Mouse (Mus musculus): ENCODE measurements around the gene Cdkn2d. TPM values are rescaled to one million over a fixed set of nuclear protein-coding genes. Genes with fewer than 3 reads are reported as not detected.

Cdkn2d gene
- polyA plus RNA-seq, 1 experiment: 24.1 TPM

- H3K36me3 ChIP-seq (ENCODE audit: control insufficient read depth, insufficient read depth, low read length): no peaks in the 10 kb centered on the region
- peak overlapping the region; percentile 39; the same call in 1 of the 2 replicates for H3K4me3 ChIP-seq (ENCODE audit: insufficient read depth, low read depth, low read length)
- under 1% methylated on average over 72 of the region's 72 CpGs for WGBS
- DNase-seq: peak; percentile 27
- no peak overlapping the region for H3K27ac ChIP-seq (ENCODE audit: insufficient read depth, low read depth, low read length)
- TF ChIP-seq POLR2A (IDR thresholded peaks at IDR 0.05; ENCODE audit: low read depth, low read length) (no peak), CTCF (conservative IDR thresholded peaks at IDR 0.05; ENCODE audit: insufficient read depth, insufficient read length, low read depth, low read length) (no peak)
- H3K27me3 ChIP-seq (replicated peaks; ENCODE audit: control insufficient read depth, insufficient read depth, low read length): peaks cover 5% of the 10 kb centered on the region
- H3K4me1 ChIP-seq (ENCODE audit: control insufficient read depth, insufficient read depth, low read length): peaks cover under 1% of the 10 kb centered on the region; the same call in 1 of the 2 replicates
Measured at GRCm38 (mm10) chr9:21244428-21245112, 46.6 kb downstream of the Cdkn2d start.

- peak overlapping the region; percentile 39; the same call in 1 of the 2 replicates for H3K4me3 ChIP-seq (ENCODE audit: insufficient read depth, low read depth, low read length)
- no peak overlapping the region for H3K27ac ChIP-seq (ENCODE audit: insufficient read depth, low read depth, low read length)
- DNase-seq: no peak
- WGBS: 8% methylated on average over 42 of the region's 42 CpGs
- peaks cover 4% of the 10 kb centered on the region; the same call in 1 of the 2 replicates for H3K4me1 ChIP-seq (ENCODE audit: control insufficient read depth, insufficient read depth, low read length)
- TF ChIP-seq POLR2A (IDR thresholded peaks at IDR 0.05; ENCODE audit: low read depth, low read length) (no peak), CTCF (conservative IDR thresholded peaks at IDR 0.05; ENCODE audit: insufficient read depth, insufficient read length, low read depth, low read length) (no peak)
- H3K27me3 ChIP-seq (replicated peaks; ENCODE audit: control insufficient read depth, insufficient read depth, low read length): peaks cover 5% of the 10 kb centered on the region
- no peaks in the 10 kb centered on the region for H3K36me3 ChIP-seq (ENCODE audit: control insufficient read depth, insufficient read depth, low read length)
Measured at GRCm38 (mm10) chr9:21243826-21244427, 47.3 kb downstream of the Cdkn2d start.

GRCm38 (mm10) chr9:21241343-21241742, 49.9 kb downstream of the Cdkn2d start:
- Histone ChIP-seq H3K27me3 (replicated peaks; ENCODE audit: control insufficient read depth, insufficient read depth, low read length) (peaks cover 5% of the 10 kb centered on the region), H3K36me3 (ENCODE audit: control insufficient read depth, insufficient read depth, low read length) (no peaks in the 10 kb centered on the region), H3K27ac (ENCODE audit: insufficient read depth, low read depth, low read length) (no peak overlapping the region), H3K4me1 (ENCODE audit: control insufficient read depth, insufficient read depth, low read length) (peaks cover 18% of the 10 kb centered on the region), H3K4me3 (ENCODE audit: insufficient read depth, low read depth, low read length) (no peak overlapping the region)
- TF ChIP-seq CTCF (conservative IDR thresholded peaks at IDR 0.05; ENCODE audit: insufficient read depth, insufficient read length, low read depth, low read length) (peak; percentile 98), POLR2A (IDR thresholded peaks at IDR 0.05; ENCODE audit: low read depth, low read length) (no peak)
- DNase-seq: peak; percentile 90
- 5% methylated on average over 11 of the region's 11 CpGs for WGBS

GRCm38 (mm10) chr9:21239465-21239848, 51.8 kb downstream of the Cdkn2d start:
- Histone ChIP-seq H3K4me1 (ENCODE audit: control insufficient read depth, insufficient read depth, low read length) (peaks cover 18% of the 10 kb centered on the region), H3K27me3 (replicated peaks; ENCODE audit: control insufficient read depth, insufficient read depth, low read length) (peaks cover 3% of the 10 kb centered on the region; the same call in 1 of the 2 replicates), H3K27ac (ENCODE audit: insufficient read depth, low read depth, low read length) (peak overlapping the region; percentile 93), H3K36me3 (ENCODE audit: control insufficient read depth, insufficient read depth, low read length) (no peaks in the 10 kb centered on the region), H3K4me3 (ENCODE audit: insufficient read depth, low read depth, low read length) (peak overlapping the region; percentile 91)
- DNase-seq: no peak
- TF ChIP-seq CTCF (conservative IDR thresholded peaks at IDR 0.05; ENCODE audit: insufficient read depth, insufficient read length, low read depth, low read length) (no peak), POLR2A (IDR thresholded peaks at IDR 0.05; ENCODE audit: low read depth, low read length) (no peak)
- 35% methylated on average over 4 of the region's 4 CpGs for WGBS

GRCm38 (mm10) chr9:21238733-21239464, 52.3 kb downstream of the Cdkn2d start, which contains the start of gene Keap1:
Gene Keap1, minus strand, starts transcription at chr9:21239361.
- Histone ChIP-seq H3K4me1 (ENCODE audit: control insufficient read depth, insufficient read depth, low read length) (peaks cover 18% of the 10 kb centered on the region), H3K36me3 (ENCODE audit: control insufficient read depth, insufficient read depth, low read length) (no peaks in the 10 kb centered on the region), H3K27me3 (replicated peaks; ENCODE audit: control insufficient read depth, insufficient read depth, low read length) (peaks cover 1% of the 10 kb centered on the region; the same call in 1 of the 2 replicates), H3K27ac (ENCODE audit: insufficient read depth, low read depth, low read length) (peak within 1 kb of the TSS; percentile 93), H3K4me3 (ENCODE audit: insufficient read depth, low read depth, low read length) (peak within 1 kb of the TSS; percentile 91)
- TF ChIP-seq CTCF (conservative IDR thresholded peaks at IDR 0.05; ENCODE audit: insufficient read depth, insufficient read length, low read depth, low read length) (no peak), POLR2A (IDR thresholded peaks at IDR 0.05; ENCODE audit: low read depth, low read length) (peak; percentile 7)
- DNase-seq: peak; percentile 87
- WGBS: under 1% methylated on average over 87 of the region's 90 CpGs

Other genes with a start within 250 kb of the Cdkn2d start
- gene Zglp1, start 224.3 kb downstream of the Cdkn2d start, polyA plus RNA-seq (2012; rRNA removed): 0.38 TPM in 1 of 2 replicates, not detected in the other
- 0.20 and 0.27 TPM in 2 replicates for gene Gm49373, start 218.3 kb downstream of the Cdkn2d start, polyA plus RNA-seq (2012; rRNA removed)
- gene Fdx1l, start 217.8 kb downstream of the Cdkn2d start, polyA plus RNA-seq (2012; rRNA removed): 59.8 and 67.0 TPM in 2 replicates
- gene Gm38431, start 199.4 kb downstream of the Cdkn2d start, polyA plus RNA-seq (2012; rRNA removed): 1.1 and 2.6 TPM in 2 replicates
- 45.8 and 47.3 TPM in 2 replicates for gene Raver1, start 199.4 kb downstream of the Cdkn2d start, polyA plus RNA-seq (2012; rRNA removed)
- 17.0 and 19.0 TPM in 2 replicates for gene Tyk2, start 160.2 kb downstream of the Cdkn2d start, polyA plus RNA-seq (2012; rRNA removed)
- 53.1 and 72.6 TPM in 2 replicates for gene Cdc37, start 141.4 kb downstream of the Cdkn2d start, polyA plus RNA-seq (2012; rRNA removed)
- 7.8 and 9.0 TPM in 2 replicates for gene Pde4a, start 125.7 kb downstream of the Cdkn2d start, polyA plus RNA-seq (2012; rRNA removed)
- 42.8 and 52.4 TPM in 2 replicates for gene Keap1, start 52.0 kb downstream of the Cdkn2d start, polyA plus RNA-seq (2012; rRNA removed)
- gene S1pr5, start 43.0 kb downstream of the Cdkn2d start, polyA plus RNA-seq (2012; rRNA removed): 0.38 and 0.39 TPM in 2 replicates
- gene Atg4d, start 26.1 kb downstream of the Cdkn2d start, polyA plus RNA-seq (2012; rRNA removed): 67.0 and 71.9 TPM in 2 replicates
- 14.2 and 15.9 TPM in 2 replicates for gene Kri1, start 3.4 kb downstream of the Cdkn2d start, polyA plus RNA-seq (2012; rRNA removed)
- 30.6 and 36.2 TPM in 2 replicates for gene Ap1m2, start 20.9 kb upstream of the Cdkn2d start, polyA plus RNA-seq (2012; rRNA removed)
- 47.4 and 49.2 TPM in 2 replicates for gene Slc44a2, start 29.3 kb upstream of the Cdkn2d start, polyA plus RNA-seq (2012; rRNA removed)
- 31.9 and 33.0 TPM in 2 replicates for gene Ilf3, start 76.5 kb upstream of the Cdkn2d start, polyA plus RNA-seq (2012; rRNA removed)
- gene Qtrt1, start 120.4 kb upstream of the Cdkn2d start, polyA plus RNA-seq (2012; rRNA removed): 23.7 and 25.2 TPM in 2 replicates
- 101 and 118 TPM in 2 replicates for gene Dnm2, start 133.5 kb upstream of the Cdkn2d start, polyA plus RNA-seq (2012; rRNA removed)
- 47.7 and 50.5 TPM in 2 replicates for gene Tmed1, start 218.8 kb upstream of the Cdkn2d start, polyA plus RNA-seq (2012; rRNA removed)
- gene AB124611, start 234.8 kb upstream of the Cdkn2d start, polyA plus RNA-seq (2012; rRNA removed): 1.2 and 2.6 TPM in 2 replicates

Data from kidney, adult 2 months (tissue).